Mouse (Mus musculus) cerebellum, postnatal 25 days (tissue): ENCODE results near the gene Gh.

Experiments used
- DNase-seq, 2 experiments: peaks; one replicate each; pipeline ENCODE4 v3.0.0; 2021; ENCODE audit warnings: mixed read lengths in 2 of 2

The Gh gene

GRCm38 (mm10) chr11:106268326-106269059, 33.2 kb downstream of the Gh start:
- DNase-seq: peak; percentile 91 to 94

- DNase-seq: peak; percentile 79 to 80
These were observed 33.8 kb downstream of the Gh start for GRCm38 (mm10) chr11:106267871-106268270.

GRCm38 (mm10) chr11:106267311-106267852, 34.3 kb downstream of the Gh start:
- DNase-seq: peak; percentile 97

GRCm38 (mm10) chr11:106266431-106266830, 35.2 kb downstream of the Gh start:
- peak in 1 of 2 experiments; percentile 37 for DNase-seq

- DNase-seq: peak; percentile 41 to 48
These were observed 36.1 kb downstream of the Gh start for GRCm38 (mm10) chr11:106265570-106265969.

- peak; percentile 49 to 50 for DNase-seq
These were observed 36.7 kb downstream of the Gh start for GRCm38 (mm10) chr11:106264988-106265387.

GRCm38 (mm10) chr11:106263963-106264362, 37.7 kb downstream of the Gh start:
- DNase-seq: peak; percentile 56 to 59

GRCm38 (mm10) chr11:106260826-106261450, 40.7 kb downstream of the Gh start:
- DNase-seq: peak in 1 of 2 experiments; percentile 15

GRCm38 (mm10) chr11:106256775-106257174, 44.9 kb downstream of the Gh start:
- DNase-seq: peak; percentile 42 to 70

- DNase-seq: peak; percentile 98 to 99
These were observed 45.8 kb downstream of the Gh start, which contains the start of the genes Ftsj3 and Psmc5 for GRCm38 (mm10) chr11:106255685-106256451. TSS of gene Ftsj3 (minus strand) at chr11:106256079. TSS of gene Psmc5 (plus strand) at chr11:106256154.

GRCm38 (mm10) chr11:106255174-106255573, 46.5 kb downstream of the Gh start:
- DNase-seq: peak in 1 of 2 experiments; percentile 33

- DNase-seq: peak in 1 of 2 experiments; percentile 8
These were observed 46.9 kb downstream of the Gh start for GRCm38 (mm10) chr11:106254767-106255166.
